In the genomic region with DNA sequence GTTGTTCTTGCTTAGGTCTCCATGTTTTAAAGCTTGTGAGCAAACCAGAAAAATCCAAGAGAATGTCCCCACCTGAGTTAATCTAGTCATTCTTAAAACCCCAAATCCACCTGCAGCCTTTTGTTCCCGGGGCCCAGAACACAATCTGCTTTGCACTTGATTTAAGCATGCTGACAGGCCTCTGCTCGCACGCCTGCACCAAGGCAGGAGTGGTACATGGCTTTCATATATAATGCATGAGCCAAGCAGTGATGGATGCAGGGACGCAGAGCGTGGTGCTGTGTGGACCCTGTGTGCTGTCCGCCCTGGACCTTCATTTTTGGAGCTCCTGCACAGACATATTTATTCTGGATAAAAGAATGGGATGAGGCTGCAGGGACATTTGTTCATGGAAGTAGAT, we compare ENCODE assay signal across 19 mouse cellular contexts. TPM values are rescaled to one million over a fixed set of nuclear protein-coding genes. Genes with fewer than 3 reads are reported as not detected.
DNase-seq lines count a peak whose midpoint lies in the region; ATAC-seq lines count a peak whose summit lies in the region.
"Had no signal": no experiment of that assay in that cellular context is flagged by ENCODE, and none has a peak within 500 bp of the region (broad histone marks: within the 10 kb centered on the region; RNA-seq: fewer than 3 reads in every experiment).

No protein-coding gene starts in this region.

- peak overlapping the region; percentile 65 for H3K27ac ChIP-seq in liver, embryonic 16.5 days (ENCODE audit: low read length)
- H3K27ac ChIP-seq in hindbrain, embryonic 14.5 days = peak overlapping the region; percentile 80
- peak overlapping the region; percentile 80 for H3K27ac ChIP-seq in midbrain, embryonic 15.5 days
- H3K27ac ChIP-seq: heart, embryonic 15.5 days; limb, embryonic 10.5 days had no signal

- H3K4me2 ChIP-seq in liver, embryonic 16.5 days (ENCODE audit: low read depth, low read length) = no peak overlapping the region
- no peak overlapping the region for H3K4me2 ChIP-seq in hindbrain, embryonic 14.5 days (replicated peaks)
- no peak overlapping the region for H3K4me2 ChIP-seq in midbrain, embryonic 15.5 days
- H3K4me2 ChIP-seq: heart, embryonic 15.5 days had no signal

- no peak for DNase-seq in liver
- DNase-seq in hindbrain, embryonic 14.5 days (ENCODE audit: low spot score) = no peak
- peak; percentile 24 for DNase-seq in retina, postnatal 1 day
- no peak for DNase-seq in lung, postnatal 25 days (ENCODE audit: low spot score)
- no peak for DNase-seq in heart, adult 18-20 months
- DNase-seq: adrenal gland, adult 2 months; cerebellum, adult 8-10 months; lung, adult 18-20 months; thymus, adult 18-20 months had no signal

- H3K4me1 ChIP-seq in liver, embryonic 16.5 days (ENCODE audit: control insufficient read depth, low read depth, low read length) = peaks cover 3% of the 10 kb centered on the region
- H3K4me1 ChIP-seq in hindbrain, embryonic 14.5 days (replicated peaks; ENCODE audit: control insufficient read depth, insufficient read depth, low read length) = peaks cover 19% of the 10 kb centered on the region
- H3K4me1 ChIP-seq in midbrain, embryonic 15.5 days = peaks cover 26% of the 10 kb centered on the region
- H3K4me1 ChIP-seq: heart, embryonic 15.5 days had no signal

- H3K4me3 ChIP-seq in liver, embryonic 16.5 days (ENCODE audit: low read depth, low read length) = no peak overlapping the region
- no peak overlapping the region for H3K4me3 ChIP-seq in hindbrain, embryonic 14.5 days (replicated peaks; ENCODE audit: low read length)
- no peak overlapping the region for H3K4me3 ChIP-seq in midbrain, embryonic 15.5 days
- H3K4me3 ChIP-seq: erythroblast, embryonic 14.5 days; heart, embryonic 15.5 days; limb, embryonic 10.5 days; myocyte had no signal

- no peaks in the 10 kb centered on the region for H3K27me3 ChIP-seq in liver, embryonic 16.5 days (ENCODE audit: control insufficient read depth, insufficient read depth, low read depth, low read length)
- no peaks in the 10 kb centered on the region for H3K27me3 ChIP-seq in hindbrain, embryonic 14.5 days (ENCODE audit: control insufficient read depth, insufficient read depth, low read length)
- H3K27me3 ChIP-seq in midbrain, embryonic 15.5 days (replicated peaks) = no peaks in the 10 kb centered on the region

- ATAC-seq in liver, embryonic 16.5 days (ENCODE audit: low read depth) = no peak
- no peak for ATAC-seq in hindbrain, embryonic 14.5 days (ENCODE audit: low FRiP score)
- ATAC-seq in midbrain, embryonic 15.5 days (replicated peaks) = peak; percentile 80

- no peaks in the 10 kb centered on the region for H3K36me3 ChIP-seq in liver, embryonic 16.5 days (ENCODE audit: control insufficient read depth, insufficient read depth)
- H3K36me3 ChIP-seq in hindbrain, embryonic 14.5 days (replicated peaks; ENCODE audit: control insufficient read depth, insufficient read depth) = no peaks in the 10 kb centered on the region
- no peaks in the 10 kb centered on the region for H3K36me3 ChIP-seq in midbrain, embryonic 15.5 days (replicated peaks)
- H3K36me3 ChIP-seq: G1E; heart, embryonic 15.5 days; limb, embryonic 10.5 days had no signal

- WGBS in liver, embryonic 16.5 days (ENCODE audit: insufficient replicate concordance) = 82% methylated on average over 6 of the region's 6 CpGs
- WGBS in hindbrain, embryonic 14.5 days = 38% methylated on average over 6 of the region's 6 CpGs
- WGBS in midbrain, embryonic 15.5 days = 39% methylated on average over 6 of the region's 6 CpGs

- no peak overlapping the region for H3K9ac ChIP-seq in liver, embryonic 16.5 days (ENCODE audit: low read depth, low read length)
- H3K9ac ChIP-seq in hindbrain, embryonic 14.5 days = peak overlapping the region; percentile 28; the same call in 1 of the 2 replicates
- H3K9ac ChIP-seq in midbrain, embryonic 15.5 days = 0 out of 2 replicates have a peak overlapping the region, but pooled peaks have one; percentile 9
- H3K9ac ChIP-seq: heart, embryonic 15.5 days had no signal

- no peaks in the 10 kb centered on the region for H3K9me3 ChIP-seq in liver, embryonic 16.5 days (replicated peaks; ENCODE audit: control insufficient read depth, low read length)
- no peaks in the 10 kb centered on the region for H3K9me3 ChIP-seq in hindbrain, embryonic 14.5 days (ENCODE audit: control insufficient read depth, low read length)
- no peaks in the 10 kb centered on the region for H3K9me3 ChIP-seq in midbrain, embryonic 15.5 days
- H3K9me3 ChIP-seq: G1E; heart, embryonic 15.5 days; limb, embryonic 10.5 days had no signal

RNA-seq across cellular contexts. Expression of a gene that starts 6.4 kb away (rescaled TPM):
- 66.0 and 66.9 TPM in 2 replicates for polyA plus RNA-seq in liver, embryonic 16.5 days (2015; fragmentation: Nextera tagmentation; extraction: Ambion mirVana)
- 0.54 TPM in 1 of 2 replicates, not detected in the other for polyA plus RNA-seq in hindbrain, embryonic 14.5 days (2014; fragmentation: Nextera tagmentation; extraction: Ambion mirVana)
- polyA plus RNA-seq in midbrain, embryonic 15.5 days (2015; fragmentation: Nextera tagmentation; extraction: Ambion mirVana) = 0.43 TPM in 1 of 2 replicates, not detected in the other
- total RNA-seq in heart, adult 18-20 months (2021) = not detected
- total RNA-seq: adrenal gland, adult 2 months; G1E; layer of hippocampus, postnatal 25 days had no signal
- polyA plus RNA-seq: adrenal gland, adult 2 months; erythroblast, embryonic 14.5 days; G1E; kidney, embryonic 14.5 days; large intestine, adult 2 months; myocyte had no signal

Comparison
In these comparisons a context has a peak if more than half of its experiments do, and no peak if none do; other contexts are left out.
1. RNA of a gene that starts 6.4 kb away (polyA plus RNA-seq): 66.0 to 66.9 TPM in liver, embryonic 16.5 days; 0.54 TPM in hindbrain, embryonic 14.5 days and 0.43 TPM in midbrain, embryonic 15.5 days; every median in the first group is over 10 times any median in the second.
2. Peak in every context shown above with its lines, with median percentiles within 50 percentile points of each other: H3K27ac ChIP-seq.